Mouse (Mus musculus) fat pad, adult 2 months (tissue): ENCODE data around the gene Wdr27.
"Not testable (repeated sequence)": the region's sequence is repeated elsewhere in the genome, so short reads cannot be mapped to it uniquely, and the experiment has no call there.

Experiments
- DNase-seq: peaks from one replicate; pipeline ENCODE4 v3.0.0-alpha.2; 2011; ENCODE audit warnings: low read depth, low spot score; ENCODE audit errors: extremely low read depth

Gene Wdr27

GRCm38 (mm10) chr17:14931469-14931868, 11.5 kb downstream of the Wdr27 start:
- no peak for DNase-seq

GRCm38 (mm10) chr17:14930697-14931096, 12.3 kb downstream of the Wdr27 start:
- DNase-seq, result no peak

- no peak for DNase-seq
These were observed 14.3 kb downstream of the Wdr27 start for GRCm38 (mm10) chr17:14928631-14929030.

DNA sequence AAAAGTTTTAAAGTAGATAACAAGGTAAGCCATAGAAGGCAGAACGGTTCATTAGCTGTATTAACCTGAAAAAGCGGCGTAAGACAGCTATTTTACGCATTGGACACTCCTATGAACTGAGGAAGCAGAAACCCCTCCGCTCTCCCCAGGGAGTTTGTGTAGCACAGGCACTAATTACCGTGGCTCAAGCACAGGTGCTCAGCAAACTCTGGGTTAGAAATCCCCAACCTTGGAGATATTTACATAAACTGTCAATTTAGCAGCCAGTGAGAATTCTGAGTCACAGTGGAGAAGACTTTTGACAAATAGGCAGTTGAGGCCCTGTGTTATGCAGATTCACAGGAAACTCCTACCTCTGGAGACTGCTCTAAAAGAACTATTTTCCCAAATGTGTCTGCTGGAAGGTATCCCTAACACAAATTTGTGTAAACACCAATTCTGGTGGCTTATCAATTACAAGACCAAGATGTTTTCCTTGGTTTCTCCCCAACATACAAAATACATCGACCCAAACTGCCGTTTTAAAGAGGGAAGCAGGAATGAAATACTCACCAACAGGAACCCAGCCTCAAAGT, 15.2 kb downstream of the Wdr27 start:
- no peak for DNase-seq

DNA sequence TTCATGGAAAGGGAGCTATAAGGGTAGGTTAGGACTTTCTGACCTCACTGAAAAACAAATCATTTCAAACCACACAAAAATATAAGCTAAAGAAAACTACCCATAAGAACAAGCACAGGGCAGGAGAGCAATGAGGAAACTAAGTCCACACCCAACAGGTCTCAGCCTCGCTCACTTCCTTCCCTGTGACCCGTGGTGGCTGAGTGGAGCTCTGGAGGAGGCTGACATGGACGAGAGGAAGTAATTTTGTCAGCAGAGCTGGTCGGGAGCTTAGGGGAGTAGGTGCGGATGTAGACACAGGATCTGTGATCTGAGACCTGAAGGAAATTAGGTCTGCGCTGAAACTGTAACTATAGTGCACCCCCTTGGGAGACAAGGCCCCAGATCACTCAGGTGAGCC, 21.4 kb downstream of the Wdr27 start:
- DNase-seq, result no peak

DNA sequence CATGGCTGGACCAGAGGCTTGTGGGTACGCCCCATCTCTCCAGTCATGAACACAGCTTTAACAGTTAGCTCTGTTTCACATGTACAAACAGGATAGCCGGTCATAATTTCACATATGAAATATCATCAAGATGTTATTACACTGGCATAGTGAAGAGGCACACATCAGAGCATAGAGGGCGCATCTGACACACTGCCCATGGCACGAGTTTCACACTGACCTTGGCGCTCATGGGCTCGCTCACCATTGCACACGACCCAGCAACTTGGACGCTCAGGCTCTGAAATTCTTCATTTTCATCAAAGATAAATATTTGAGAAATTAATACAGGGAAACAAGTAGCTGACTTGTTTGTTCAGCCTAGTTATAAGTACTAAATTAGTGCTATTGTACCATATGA, 25.1 kb downstream of the Wdr27 start:
- DNase-seq, result no peak

GRCm38 (mm10) chr17:14914401-14914800, 28.6 kb downstream of the Wdr27 start:
- DNase-seq, result no peak

DNA sequence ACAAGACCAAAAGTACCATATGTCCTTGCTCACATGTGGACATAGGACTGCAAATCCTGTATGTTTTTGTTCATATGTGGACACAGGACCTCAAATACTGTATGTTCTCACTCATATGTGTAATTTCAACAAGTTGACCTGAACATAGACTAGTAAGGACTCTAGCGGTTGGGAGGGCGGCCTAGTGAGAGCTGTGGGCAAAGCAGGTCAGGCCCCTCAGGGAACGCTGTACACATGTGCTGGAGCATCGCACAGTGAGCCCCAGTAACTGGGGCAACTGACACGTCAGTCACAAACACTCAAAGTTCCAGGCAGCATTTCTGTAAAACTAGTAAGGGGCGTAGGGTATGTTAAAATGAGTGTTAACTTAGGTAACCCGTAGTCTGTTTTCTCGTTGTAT, 30.0 kb downstream of the Wdr27 start:
- no peak for DNase-seq

DNA sequence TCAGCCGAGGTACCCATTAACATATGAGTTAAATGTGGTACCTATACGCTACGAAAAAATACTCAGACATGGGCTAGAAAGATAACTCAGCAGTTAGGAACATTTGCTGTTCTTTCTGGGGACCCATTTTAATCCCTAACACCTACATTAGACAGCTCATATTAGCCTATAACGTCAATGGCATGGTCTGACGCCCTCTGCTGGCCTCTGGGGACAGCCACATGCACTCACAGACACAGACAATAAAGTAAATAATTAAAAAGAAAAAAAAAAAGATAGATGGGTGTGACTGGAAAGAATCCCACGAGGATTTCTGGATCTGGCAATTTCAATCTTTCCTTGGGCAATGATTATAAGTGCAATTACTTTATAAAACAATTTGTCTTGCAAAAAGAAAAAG, 30.5 kb downstream of the Wdr27 start:
- DNase-seq, result no peak

GRCm38 (mm10) chr17:14910771-14911170, 32.2 kb downstream of the Wdr27 start:
- no peak for DNase-seq

GRCm38 (mm10) chr17:14909331-14909730, 33.6 kb downstream of the Wdr27 start:
- no peak for DNase-seq

DNA sequence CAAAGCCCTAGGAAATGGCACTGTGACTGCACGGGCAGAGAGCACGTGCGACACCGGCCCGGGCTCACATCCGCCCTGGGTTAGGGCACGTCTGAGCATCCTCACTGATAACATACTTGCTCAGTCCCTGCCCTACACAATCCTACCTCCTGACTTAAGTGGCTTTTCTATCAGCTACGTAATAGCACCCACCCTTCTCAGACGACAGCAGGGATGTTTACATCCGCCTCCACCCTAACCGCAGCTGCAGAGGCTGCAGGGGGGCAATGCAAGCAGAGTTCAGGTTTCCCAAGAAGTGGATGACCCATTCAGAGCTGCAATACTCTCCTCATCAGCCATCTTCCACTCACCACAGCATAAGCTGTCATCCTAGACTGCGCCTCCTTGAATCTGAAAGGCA, 35.8 kb downstream of the Wdr27 start:
- DNase-seq, result no peak

DNA sequence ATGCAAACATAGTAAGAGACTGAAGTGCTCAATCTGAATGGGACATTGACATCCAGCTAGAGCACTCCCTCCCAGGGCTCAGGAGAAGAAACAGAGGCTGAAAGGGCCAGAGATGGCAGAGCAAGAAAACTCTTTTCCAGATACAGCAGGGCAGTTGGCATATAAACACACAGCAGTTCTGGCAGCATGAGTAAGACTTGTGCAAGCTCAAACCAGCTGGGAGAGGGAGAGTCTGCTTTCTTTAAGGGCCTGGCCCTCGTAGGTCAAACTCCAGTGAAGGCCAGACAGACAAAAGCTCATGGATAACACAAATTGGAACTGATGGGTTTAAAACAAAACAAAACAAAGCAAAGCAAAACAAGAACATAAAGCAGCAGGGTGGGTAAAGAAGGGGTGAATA, 36.3 kb downstream of the Wdr27 start:
- no peak for DNase-seq

DNA sequence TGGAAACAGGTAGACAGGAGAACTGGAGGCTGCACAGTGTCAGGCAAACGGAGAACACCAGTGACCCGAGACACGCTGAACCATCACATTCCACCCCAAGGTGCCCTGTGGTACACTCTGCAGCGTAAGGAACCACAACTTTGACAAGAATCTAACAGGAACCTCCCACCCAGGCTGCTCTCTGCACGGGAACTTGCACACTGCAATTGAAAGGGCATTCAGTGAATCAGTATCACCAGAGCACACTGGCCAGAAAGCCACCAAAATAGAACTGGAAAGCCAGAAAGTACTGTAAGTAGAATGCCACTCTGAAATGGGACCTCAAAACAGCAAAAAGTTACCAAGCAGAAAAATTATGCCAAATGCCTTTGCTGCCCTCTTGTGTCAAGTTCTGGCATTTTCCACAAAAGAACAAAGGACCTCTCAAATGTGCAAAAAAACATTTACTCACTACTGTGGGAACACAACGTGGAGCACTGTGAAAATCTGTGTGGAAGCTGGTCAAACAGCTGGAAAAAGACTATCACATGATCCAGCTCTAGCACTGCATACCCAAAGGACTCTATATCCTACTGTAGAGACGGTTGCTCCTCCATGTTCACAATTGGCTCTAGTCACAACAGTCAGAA, 38.2 kb downstream of the Wdr27 start:
- no peak for DNase-seq

DNA sequence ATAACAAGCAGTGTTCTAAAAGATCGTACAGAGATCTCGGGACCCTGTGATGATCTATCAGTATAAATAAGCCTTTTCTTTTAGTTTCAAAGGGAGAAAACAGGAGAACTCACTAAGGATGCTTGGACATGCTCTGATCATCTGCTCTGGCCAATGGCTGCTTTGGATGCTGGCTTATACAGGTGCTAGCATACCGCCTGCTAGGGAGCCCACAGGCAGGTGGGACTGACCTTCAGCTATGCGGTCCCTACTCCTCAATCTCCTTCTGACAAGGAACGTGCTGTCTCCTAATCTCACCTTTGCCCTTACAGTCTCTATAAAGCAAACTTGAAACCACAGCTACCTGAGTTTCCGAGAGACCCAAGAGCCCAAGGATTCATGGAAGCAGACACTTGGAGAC, 38.8 kb downstream of the Wdr27 start:
- DNase-seq, result no peak

- DNase-seq, result no peak
These were observed 39.7 kb downstream of the Wdr27 start for GRCm38 (mm10) chr17:14903212-14903611.

GRCm38 (mm10) chr17:14898972-14899371, 44.0 kb downstream of the Wdr27 start:
- DNase-seq, result no peak

DNA sequence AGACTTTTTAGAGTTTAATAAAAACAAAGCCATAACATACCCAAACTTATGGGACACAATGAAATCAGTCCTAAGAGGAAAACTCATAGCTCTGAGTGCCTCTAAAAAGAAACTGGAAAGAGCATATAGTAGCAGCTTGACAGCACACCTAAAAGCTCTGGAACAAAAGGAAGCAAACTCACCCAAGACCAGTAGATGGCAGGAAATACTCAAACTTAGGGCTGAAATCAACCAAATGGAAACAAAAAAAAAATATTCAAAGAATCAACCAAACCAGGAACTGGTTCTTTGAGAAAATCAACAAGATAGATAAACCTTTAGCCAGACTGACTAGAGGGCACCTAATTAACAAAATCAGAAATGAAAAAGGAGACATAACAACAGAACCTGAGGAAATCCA, 47.9 kb downstream of the Wdr27 start:
- DNase-seq, result not testable (repeated sequence)

DNA sequence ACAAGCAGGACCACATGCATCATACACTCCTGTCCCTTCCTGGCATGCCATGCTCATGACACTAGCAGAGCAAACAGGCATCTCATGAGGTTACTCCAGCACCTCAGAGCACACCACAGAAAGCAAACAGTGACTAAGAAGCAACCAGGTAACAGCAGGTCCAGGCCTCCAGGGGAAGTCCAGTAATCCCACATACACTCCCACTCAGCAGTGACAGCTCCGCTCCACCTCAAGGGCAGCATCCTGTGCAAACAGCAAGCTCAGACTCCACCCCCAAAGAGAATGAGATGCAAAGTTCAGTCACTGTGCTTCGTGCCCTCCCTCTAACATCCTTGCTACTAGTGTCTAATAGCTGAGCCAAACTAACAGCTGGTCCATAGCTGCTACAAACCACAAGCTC, 56.0 kb downstream of the Wdr27 start:
- DNase-seq, result no peak

- no peak for DNase-seq
These were observed 68.2 kb downstream of the Wdr27 start for GRCm38 (mm10) chr17:14874656-14875204.

- no peak for DNase-seq
These were observed 82.7 kb downstream of the Wdr27 start for GRCm38 (mm10) chr17:14860220-14860619.

GRCm38 (mm10) chr17:14847709-14848108, 95.2 kb downstream of the Wdr27 start:
- DNase-seq, result no peak

DNA sequence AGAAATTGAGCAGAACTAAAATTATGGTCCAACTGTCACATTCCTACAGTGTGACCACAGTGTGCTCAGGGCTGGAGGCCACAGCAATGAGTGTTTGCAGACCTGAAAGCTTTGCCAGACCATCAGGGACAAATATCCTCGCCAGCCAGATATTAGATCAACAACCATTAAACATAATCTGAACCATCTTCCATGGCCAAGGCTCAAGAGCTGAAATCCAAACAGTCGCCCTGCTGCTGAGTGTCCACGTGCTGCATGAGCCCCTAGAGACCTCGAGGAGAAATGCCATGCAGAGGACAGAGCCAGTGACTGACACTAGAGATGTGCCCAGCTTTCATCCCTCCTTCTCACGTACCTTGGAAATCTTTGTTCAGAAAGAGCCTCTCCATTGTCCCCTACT, 96.1 kb downstream of the Wdr27 start:
- peak; percentile 1 for DNase-seq
